Mouse (Mus musculus): ENCODE results near the gene Mrpl27.

- TF ChIP-seq CTCF (IDR thresholded peaks at IDR 0.05; ENCODE audit: low read depth) (no peak), EP300 (IDR thresholded peaks at IDR 0.05; ENCODE audit: low read depth) (no peak)
These were observed 35.9 kb upstream of the Mrpl27 start for GRCm38 (mm10) chr11:94617646-94618045.
